Mouse (Mus musculus) heart, embryonic 14.5 days (tissue): ENCODE results near the gene Rgl1. TPM values are rescaled to one million over a fixed set of nuclear protein-coding genes. Genes with fewer than 3 reads are reported as not detected.
A peak's percentile ranks its signal among the peaks of the same experiment; 100 is the strongest.

ENCODE experiments used
- ATAC-seq: fragments of 200-750 bp; cut with Nextera tagmentation; 2 replicates; pipeline ENCODE4 v1.8.0; 2017; ENCODE audit warnings: low read depth, moderate TSS enrichment; ENCODE audit not compliant: insufficient number of reproducible peaks, insufficient read depth, low FRiP score
- H3K27ac ChIP-seq, 2 experiments: fragments of 200-500 bp in 1 of 2; fragments of 300-500 bp in 1 of 2; sonication (generic) in 1 of 2; replicated peaks in 1 of 2; 2 replicates each; pipeline ENCODE4 v1.5.1; 2012 to 2014; ENCODE audit warnings: low read depth in 2 of 2, low read length in 2 of 2, control low read depth in 1 of 2, mild to moderate bottlenecking in 1 of 2, mixed read lengths in 1 of 2; ENCODE audit not compliant: control insufficient read depth in 1 of 2, insufficient read depth in 1 of 2
- H3K27me3 ChIP-seq: fragments of 300-500 bp; sonication (generic); 2 replicates; pipeline ENCODE4 v1.6.1; 2014; ENCODE audit warnings: mild to moderate bottlenecking, low read length, control low read depth; ENCODE audit not compliant: control insufficient read depth, insufficient read depth
- H3K36me3 ChIP-seq: fragments of 300-500 bp; sonication (generic); 2 replicates; pipeline ENCODE4 v1.6.1; 2014; ENCODE audit warnings: mild to moderate bottlenecking, control low read depth, low read length, mixed read lengths; ENCODE audit not compliant: control insufficient read depth, insufficient read depth
- H3K4me1 ChIP-seq, 2 experiments: fragments of 200-500 bp in 1 of 2; fragments of 300-500 bp in 1 of 2; sonication (generic) in 1 of 2; 2 replicates each; pipeline ENCODE4 v1.6.1; 2012 to 2014; ENCODE audit warnings: low read length in 2 of 2, control low read depth in 1 of 2, mixed read lengths in 1 of 2; ENCODE audit not compliant: control insufficient read depth in 2 of 2, insufficient read depth in 2 of 2
- H3K4me2 ChIP-seq: fragments of 300-500 bp; sonication (generic); 2 replicates; pipeline ENCODE4 v1.6.1; 2014; ENCODE audit warnings: mild to moderate bottlenecking, low read length
- H3K4me3 ChIP-seq, 2 experiments: fragments of 200-500 bp in 1 of 2; fragments of 300-500 bp in 1 of 2; sonication (generic) in 1 of 2; 2 replicates each; pipeline ENCODE4 v1.5.1; 2012 to 2014; ENCODE audit warnings: low read length in 2 of 2, mild to moderate bottlenecking in 2 of 2, control low read depth in 1 of 2, low read depth in 1 of 2, moderate library complexity in 1 of 2; ENCODE audit not compliant: control insufficient read depth in 1 of 2, insufficient read depth in 1 of 2
- H3K9ac ChIP-seq: fragments of 300-500 bp; sonication (generic); 2 replicates; pipeline ENCODE4 v1.6.1; 2014; ENCODE audit warnings: mild to moderate bottlenecking, low read length
- H3K9me3 ChIP-seq: fragments of 300-500 bp; sonication (generic); 2 replicates; pipeline ENCODE4 v1.6.1; 2016; ENCODE audit warnings: low read length, control low read depth; ENCODE audit not compliant: control insufficient read depth
- WGBS: fragments of 180-500 bp; shearing (Covaris S2); extraction: QIAGEN DNeasy Blood & Tissue Kit; methylation state at CpG from one replicate; pipeline ENCODE4 v1.1.7; 2014; 5-methylcytosine and 5-hydroxymethylcytosine counted together
- polyA plus RNA-seq: library from polyadenylated mRNA; unstranded; fragments of >200 nt; fragmentation: Nextera tagmentation; extraction: Ambion mirVana; gene quantifications from 2 replicates; pipeline ENCODE4 v1.2.1, GENCODE M21; 2014

Rgl1 gene
- polyA plus RNA-seq, 1 experiment from 2014 or later, result 72.0 TPM

DNA sequence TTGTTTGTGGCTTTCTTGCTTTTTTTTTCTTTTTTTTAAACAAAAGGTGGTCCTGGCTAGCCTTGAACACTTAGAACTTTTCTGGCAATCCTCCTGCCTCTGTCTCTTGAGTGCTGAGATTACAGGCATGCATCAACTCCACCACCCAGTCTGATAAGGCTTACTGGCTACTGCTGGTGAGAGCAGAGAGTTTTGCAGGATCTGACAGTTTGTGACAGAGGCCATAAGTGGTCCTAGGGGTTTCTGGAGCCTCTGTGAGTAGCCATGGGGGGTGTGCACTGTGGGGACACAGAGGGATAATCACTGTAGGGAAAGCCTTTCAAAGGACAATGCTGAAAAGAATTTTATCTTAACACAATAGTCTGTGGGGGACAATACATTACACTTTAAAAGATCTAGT is 140.5 kb downstream of the Rgl1 start:
- Histone ChIP-seq H3K27ac (peak overlapping the region; percentile 98 to 99), H3K36me3 (peaks cover 11% of the 10 kb centered on the region), H3K9me3 (no peaks in the 10 kb centered on the region), H3K4me2 (peak overlapping the region; percentile 85), H3K4me1 (peaks cover 10 to 40% of the 10 kb centered on the region in 2 experiments), H3K4me3 (peak overlapping the region; percentile 72 to 98; a peak in 3 of 4 replicates), H3K9ac (peak overlapping the region; percentile 95), H3K27me3 (no peaks in the 10 kb centered on the region)
- no peak for ATAC-seq

GRCm38 (mm10) chr1:152624644-152625454 is 141.3 kb downstream of the Rgl1 start:
- Histone ChIP-seq H3K36me3 (peaks cover 19% of the 10 kb centered on the region), H3K4me2 (peak overlapping the region; percentile 85), H3K4me3 (peak overlapping the region; percentile 72 to 98), H3K27ac (peak overlapping the region; percentile 98 to 99), H3K9ac (peak overlapping the region; percentile 95), H3K4me1 (peaks cover 12 to 48% of the 10 kb centered on the region in 2 experiments), H3K27me3 (no peaks in the 10 kb centered on the region), H3K9me3 (no peaks in the 10 kb centered on the region)
- WGBS, result under 1% methylated on average over 61 of the region's 61 CpGs
- ATAC-seq, result peak; percentile 70

GRCm38 (mm10) chr1:152623375-152624270 is 142.5 kb downstream of the Rgl1 start:
- 0 out of 2 replicates have a peak, but pooled peaks have one; percentile 20 for ATAC-seq
- WGBS, result 21% methylated on average over 12 of the region's 12 CpGs
- Histone ChIP-seq H3K27ac (peak overlapping the region; percentile 98 to 99), H3K9me3 (peaks cover 4% of the 10 kb centered on the region; the same call in 1 of the 2 replicates), H3K4me2 (peak overlapping the region; percentile 85), H3K36me3 (peaks cover 24% of the 10 kb centered on the region), H3K27me3 (no peaks in the 10 kb centered on the region), H3K4me1 (peaks cover 19 to 59% of the 10 kb centered on the region in 2 experiments), H3K9ac (peak overlapping the region; percentile 95), H3K4me3 (peak overlapping the region; percentile 60 to 72)

GRCm38 (mm10) chr1:152622765-152623211 is 143.4 kb downstream of the Rgl1 start:
- Histone ChIP-seq H3K27ac (peak overlapping the region; percentile 98 to 99), H3K9me3 (peaks cover 7% of the 10 kb centered on the region; the same call in 1 of the 2 replicates), H3K4me1 (peaks cover 22 to 65% of the 10 kb centered on the region in 2 experiments), H3K36me3 (peaks cover 32% of the 10 kb centered on the region), H3K27me3 (no peaks in the 10 kb centered on the region), H3K4me2 (peak overlapping the region; percentile 85), H3K9ac (peak overlapping the region; percentile 95), H3K4me3 (peak overlapping the region; percentile 60 to 72)
- WGBS, result 26% methylated on average over 9 of the region's 9 CpGs
- peak; percentile 17; the same call in 1 of the 2 replicates for ATAC-seq

- H3K4me1 ChIP-seq, result peaks cover 32 to 77% of the 10 kb centered on the region in 2 experiments
- no peak for ATAC-seq
- peaks cover 7% of the 10 kb centered on the region; the same call in 1 of the 2 replicates for H3K9me3 ChIP-seq
- H3K36me3 ChIP-seq, result peaks cover 34% of the 10 kb centered on the region
- no peak overlapping the region for H3K27ac ChIP-seq
- no peak overlapping the region; a peak in 1 of 4 replicates for H3K4me3 ChIP-seq
- peak overlapping the region; percentile 85 for H3K4me2 ChIP-seq
- H3K27me3 ChIP-seq, result no peaks in the 10 kb centered on the region
- WGBS, result 87% methylated on average over 4 of the region's 4 CpGs
- H3K9ac ChIP-seq, result peak overlapping the region; percentile 95; the same call in 1 of the 2 replicates
Observed at GRCm38 (mm10) chr1:152621624-152622023, 144.5 kb downstream of the Rgl1 start.

DNA sequence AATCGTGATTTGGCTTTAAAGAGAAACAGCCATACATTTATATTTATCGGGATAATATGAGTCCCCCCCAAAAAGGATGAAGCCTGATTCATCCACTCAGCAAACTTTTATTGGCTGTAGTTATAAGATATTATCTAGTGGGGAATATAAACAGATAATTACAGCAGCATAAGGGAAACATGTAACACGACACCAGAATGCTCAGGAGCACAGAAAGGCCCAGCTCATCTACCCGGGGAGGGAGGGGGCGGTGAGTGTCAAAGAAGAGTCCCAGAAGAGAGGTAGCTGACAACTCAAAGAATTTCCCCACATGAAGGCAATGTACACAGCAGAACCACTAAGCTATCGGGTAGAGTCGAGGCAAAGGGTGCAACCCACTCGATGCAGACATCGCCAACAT is 146.8 kb downstream of the Rgl1 start:
- no peaks in the 10 kb centered on the region for H3K27me3 ChIP-seq
- H3K9me3 ChIP-seq, result peaks cover 7% of the 10 kb centered on the region; the same call in 1 of the 2 replicates
- 38% methylated on average over 9 of the region's 9 CpGs for WGBS
- 0 out of 2 replicates have a peak overlapping the region, but pooled peaks have one; percentile 5 for H3K9ac ChIP-seq
- peaks cover 34 to 87% of the 10 kb centered on the region in 2 experiments for H3K4me1 ChIP-seq
- H3K4me3 ChIP-seq, result no peak overlapping the region
- H3K27ac ChIP-seq, result peak overlapping the region; percentile 37 to 81
- no peak for ATAC-seq
- H3K36me3 ChIP-seq, result peaks cover 51% of the 10 kb centered on the region
- H3K4me2 ChIP-seq, result peak overlapping the region; percentile 14

DNA sequence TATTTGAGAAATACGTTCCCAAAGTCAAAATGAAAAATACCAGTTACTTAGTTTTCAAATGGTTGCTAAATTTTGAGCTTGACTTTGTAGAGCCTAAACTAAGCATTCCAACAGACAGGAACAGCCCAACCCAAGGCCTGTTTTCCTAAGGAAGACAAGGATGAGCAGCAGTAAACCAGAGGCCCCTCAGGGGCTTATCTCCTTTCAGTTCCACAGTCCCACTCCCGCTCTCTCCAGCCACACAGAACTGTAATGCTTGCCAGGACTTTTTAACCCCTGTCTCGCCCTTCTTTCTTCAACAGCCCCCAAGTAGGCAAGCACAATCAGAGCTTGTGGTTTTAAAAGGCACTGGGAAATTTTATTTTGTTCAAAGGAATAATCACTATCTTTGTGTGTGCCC is 147.3 kb downstream of the Rgl1 start:
- Histone ChIP-seq H3K4me2 (peak overlapping the region; percentile 14; the same call in 1 of the 2 replicates), H3K27ac (peak overlapping the region; percentile 41 to 81; a peak in 3 of 4 replicates), H3K36me3 (peaks cover 56% of the 10 kb centered on the region), H3K9ac (no peak overlapping the region), H3K4me1 (peaks cover 34 to 91% of the 10 kb centered on the region in 2 experiments), H3K9me3 (peaks cover 7% of the 10 kb centered on the region; the same call in 1 of the 2 replicates), H3K27me3 (no peaks in the 10 kb centered on the region), H3K4me3 (no peak overlapping the region)
- ATAC-seq, result no peak
- 57% methylated on average over 3 of the region's 3 CpGs for WGBS
